Mouse (Mus musculus) erythroblast, embryonic 14.5 days (primary cell): ENCODE results near the gene Tnnc2. TPM values are rescaled to one million over a fixed set of nuclear protein-coding genes. Genes with fewer than 3 reads are reported as not detected.

Experiments used
- H3K27me3 ChIP-seq: 2 replicates; pipeline ENCODE4 v1.6.1; 2012; ENCODE audit warnings: inconsistent platforms; ENCODE audit not compliant: control insufficient read depth
- H3K36me3 ChIP-seq: 2 replicates; pipeline ENCODE4 v1.6.1; 2012; ENCODE audit warnings: mild to moderate bottlenecking, inconsistent platforms; ENCODE audit not compliant: control insufficient read depth
- H3K4me1 ChIP-seq: 2 replicates; pipeline ENCODE4 v1.6.1; 2012; ENCODE audit warnings: inconsistent platforms; ENCODE audit not compliant: control insufficient read depth
- H3K4me3 ChIP-seq: replicated peaks from 2 replicates; pipeline ENCODE3; 2012; ENCODE audit warnings: moderate library complexity, mild to moderate bottlenecking, inconsistent platforms
- H3K9me3 ChIP-seq: 2 replicates; pipeline ENCODE4 v1.6.1; 2012; ENCODE audit warnings: low read length, inconsistent platforms, mixed read lengths; ENCODE audit not compliant: control insufficient read depth
- GATA1 ChIP-seq: IDR thresholded peaks from 2 replicates; pipeline ENCODE4 v1.6.1; 2012; ENCODE audit warnings: low read length, inconsistent platforms, mixed read lengths
- TAL1 ChIP-seq: IDR thresholded peaks from 3 replicates; pipeline ENCODE4 v1.6.1; 2012; ENCODE audit warnings: low read length, inconsistent platforms, mixed read lengths
- polyA plus RNA-seq: library from polyadenylated mRNA; stranded (reverse); fragments of >175 nt; gene quantifications from 2 replicates; pipeline ENCODE4 v1.2.3, GENCODE M21; 2012

The Tnnc2 gene
- polyA plus RNA-seq, 1 experiment: not detected

DNA sequence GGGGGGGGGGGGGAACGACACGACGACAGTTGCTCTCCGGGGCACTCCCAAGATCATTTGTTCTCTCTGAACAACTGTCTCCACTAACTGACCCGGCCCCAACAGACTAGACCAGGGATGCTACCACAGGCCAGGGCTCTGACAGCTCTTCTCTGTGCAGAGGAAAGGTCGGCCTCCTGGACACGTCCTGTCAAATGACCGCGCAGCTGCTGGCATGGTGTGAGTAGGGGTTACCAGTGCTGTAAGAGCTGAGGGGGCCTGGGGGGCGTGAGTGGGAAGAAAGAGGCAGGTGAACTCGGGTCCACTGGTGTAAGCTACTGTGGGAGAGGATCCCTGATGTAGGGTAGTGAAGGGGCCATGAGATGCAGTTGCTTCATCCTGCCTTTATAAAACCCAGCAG lies 21.9 kb downstream of the Tnnc2 start:
- no peak overlapping the region for H3K4me3 ChIP-seq
- no peaks in the 10 kb centered on the region for H3K27me3 ChIP-seq
- peaks cover 9% of the 10 kb centered on the region for H3K9me3 ChIP-seq
- H3K4me1 ChIP-seq: peaks cover 80% of the 10 kb centered on the region
- TF ChIP-seq TAL1: no peak
- TF ChIP-seq GATA1: no peak
- peaks cover 100% of the 10 kb centered on the region for H3K36me3 ChIP-seq

DNA sequence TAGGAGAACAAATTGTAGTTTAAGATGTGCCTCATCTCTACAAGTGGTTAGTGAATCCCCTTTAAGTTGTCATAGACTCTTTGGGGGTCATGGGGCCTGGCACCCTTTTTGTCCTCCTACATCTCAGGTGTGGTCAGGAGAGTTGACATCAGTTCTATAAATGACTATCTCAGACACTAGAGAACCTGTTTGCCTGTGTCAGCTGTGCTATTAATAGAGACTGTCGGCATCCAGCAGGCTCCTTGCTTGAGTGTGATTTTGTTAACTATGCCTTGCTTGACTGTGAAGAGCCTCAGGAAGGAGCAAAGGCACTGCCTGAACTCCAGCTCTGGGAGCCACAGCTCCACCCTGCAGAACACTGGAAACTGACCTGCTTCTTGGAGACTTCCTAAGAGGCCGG lies 25.0 kb downstream of the Tnnc2 start:
- H3K36me3 ChIP-seq: peaks cover 100% of the 10 kb centered on the region

DNA sequence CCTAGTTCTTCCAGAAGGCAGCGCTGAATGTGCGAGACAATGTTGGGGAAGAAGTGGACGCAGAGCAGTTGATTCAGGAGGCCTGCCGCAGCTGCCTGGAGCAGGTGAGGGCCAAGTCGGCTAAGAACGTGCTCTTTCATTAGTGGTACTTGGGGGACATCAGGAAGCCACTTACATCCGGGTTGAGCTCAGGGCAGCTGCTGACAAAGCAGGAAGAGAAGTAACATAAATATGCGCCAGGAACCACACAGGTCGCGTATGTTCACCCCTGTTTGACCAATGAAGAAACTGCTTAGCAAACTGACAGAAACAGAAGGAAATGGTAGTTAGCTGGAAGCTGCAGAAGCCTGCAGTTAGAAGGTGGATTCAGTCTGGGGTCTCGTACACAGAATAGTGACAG lies 25.7 kb downstream of the Tnnc2 start:
- Histone ChIP-seq H3K4me3 (no peak overlapping the region), H3K27me3 (no peaks in the 10 kb centered on the region), H3K4me1 (peaks cover 57% of the 10 kb centered on the region), H3K36me3 (peaks cover 100% of the 10 kb centered on the region), H3K9me3 (peaks cover 9% of the 10 kb centered on the region)
- no peak for TF ChIP-seq GATA1
- no peak for TF ChIP-seq TAL1

More for the DNA sequence above, 25.0 kb downstream of the Tnnc2 start:
- Histone ChIP-seq H3K9me3 (peaks cover 9% of the 10 kb centered on the region), H3K4me1 (peaks cover 59% of the 10 kb centered on the region), H3K27me3 (no peaks in the 10 kb centered on the region), H3K4me3 (no peak overlapping the region)
- TF ChIP-seq GATA1 (no peak), TAL1 (no peak)

DNA sequence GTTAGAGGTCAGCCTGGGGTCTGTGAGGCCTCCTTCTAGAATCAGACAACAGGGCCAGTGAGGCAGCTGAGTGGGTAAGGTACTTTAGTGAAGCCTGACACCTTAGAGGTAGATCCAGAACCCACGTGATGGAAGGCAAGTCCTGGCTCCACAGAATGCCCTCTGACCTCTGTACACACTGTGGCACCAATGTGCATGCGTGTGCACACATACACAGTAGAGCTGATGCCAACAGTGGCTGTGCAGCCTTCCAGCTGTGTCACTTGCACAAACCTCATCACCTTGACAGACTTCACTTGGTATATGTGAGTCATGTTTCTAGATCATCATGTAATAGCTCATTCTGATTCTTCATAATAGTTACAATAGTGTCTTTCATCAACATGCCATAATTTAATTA lies 27.3 kb downstream of the Tnnc2 start:
- Histone ChIP-seq H3K4me3 (no peak overlapping the region), H3K36me3 (peaks cover 100% of the 10 kb centered on the region), H3K9me3 (peaks cover 9% of the 10 kb centered on the region), H3K4me1 (peaks cover 57% of the 10 kb centered on the region), H3K27me3 (no peaks in the 10 kb centered on the region)
- TF ChIP-seq GATA1 (no peak), TAL1 (no peak)

DNA sequence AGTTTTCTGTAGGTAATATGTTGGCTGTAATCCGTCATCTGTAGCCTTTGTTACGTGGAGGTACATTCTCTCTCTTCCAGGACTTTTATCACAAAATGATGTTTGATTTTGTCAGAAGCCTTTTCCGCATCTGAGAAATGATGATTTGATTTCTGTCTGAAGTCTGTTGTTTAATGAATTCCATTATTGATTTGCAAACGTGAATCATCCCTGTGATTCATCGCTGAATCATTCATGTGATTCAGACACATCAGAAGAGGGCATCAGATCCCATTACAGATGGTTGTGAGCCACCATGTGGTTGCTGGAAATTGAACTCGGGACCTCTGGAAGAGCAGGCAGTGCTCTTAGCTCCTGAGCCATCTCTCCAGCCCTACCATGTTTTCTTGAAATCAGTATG lies 30.8 kb downstream of the Tnnc2 start:
- TF ChIP-seq GATA1: no peak
- TF ChIP-seq TAL1: no peak
- Histone ChIP-seq H3K36me3 (peaks cover 77% of the 10 kb centered on the region), H3K4me1 (peaks cover 61% of the 10 kb centered on the region), H3K4me3 (peak overlapping the region; percentile 91), H3K9me3 (no peaks in the 10 kb centered on the region; the same call in 1 of the 2 replicates), H3K27me3 (peaks cover 14% of the 10 kb centered on the region)

DNA sequence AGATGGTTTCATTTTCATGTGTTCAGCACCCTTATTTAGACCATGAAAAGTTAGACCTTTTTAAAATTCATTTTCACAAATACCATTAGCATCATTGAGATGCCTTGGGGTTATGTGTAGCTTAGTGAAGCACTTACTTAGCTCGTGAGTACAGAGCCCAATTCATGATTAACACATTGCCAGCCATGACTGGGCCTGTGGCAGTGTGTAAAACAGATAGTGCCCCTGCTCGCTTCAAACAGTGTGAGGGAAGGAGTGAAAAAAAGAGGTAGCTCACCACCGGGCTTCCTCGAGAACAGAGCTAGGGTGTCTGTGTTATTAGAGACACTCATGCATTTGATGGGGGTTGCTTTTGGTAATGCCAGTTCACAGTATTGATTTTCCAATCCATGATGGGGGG lies 31.6 kb downstream of the Tnnc2 start:
- Histone ChIP-seq H3K27me3 (peaks cover 22% of the 10 kb centered on the region), H3K36me3 (peaks cover 69% of the 10 kb centered on the region), H3K9me3 (no peaks in the 10 kb centered on the region; the same call in 1 of the 2 replicates), H3K4me1 (peaks cover 60% of the 10 kb centered on the region), H3K4me3 (peak overlapping the region; percentile 91)
- TF ChIP-seq TAL1 (peak; percentile 60), GATA1 (no peak)

DNA sequence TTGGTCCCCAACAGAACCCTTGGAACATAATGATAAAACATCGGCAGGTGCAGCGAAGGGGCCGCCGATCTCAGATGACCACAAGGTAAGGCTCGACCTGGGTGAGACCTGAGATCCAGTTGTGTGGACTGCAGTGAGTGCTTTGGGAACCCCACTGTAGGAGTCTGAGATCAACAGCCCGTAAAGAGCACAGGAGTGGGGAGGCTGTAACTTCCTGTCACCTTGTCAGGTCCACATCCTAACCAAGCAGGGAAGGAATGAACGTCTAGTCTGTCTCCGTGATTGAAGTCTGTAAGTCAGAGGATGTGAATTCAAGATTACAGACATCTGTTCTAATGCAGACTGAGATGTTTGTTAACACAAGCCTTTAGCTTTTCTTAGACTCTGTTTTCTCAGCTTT lies 33.1 kb downstream of the Tnnc2 start:
- H3K4me1 ChIP-seq: peaks cover 54% of the 10 kb centered on the region
- H3K9me3 ChIP-seq: no peaks in the 10 kb centered on the region; the same call in 1 of the 2 replicates

DNA sequence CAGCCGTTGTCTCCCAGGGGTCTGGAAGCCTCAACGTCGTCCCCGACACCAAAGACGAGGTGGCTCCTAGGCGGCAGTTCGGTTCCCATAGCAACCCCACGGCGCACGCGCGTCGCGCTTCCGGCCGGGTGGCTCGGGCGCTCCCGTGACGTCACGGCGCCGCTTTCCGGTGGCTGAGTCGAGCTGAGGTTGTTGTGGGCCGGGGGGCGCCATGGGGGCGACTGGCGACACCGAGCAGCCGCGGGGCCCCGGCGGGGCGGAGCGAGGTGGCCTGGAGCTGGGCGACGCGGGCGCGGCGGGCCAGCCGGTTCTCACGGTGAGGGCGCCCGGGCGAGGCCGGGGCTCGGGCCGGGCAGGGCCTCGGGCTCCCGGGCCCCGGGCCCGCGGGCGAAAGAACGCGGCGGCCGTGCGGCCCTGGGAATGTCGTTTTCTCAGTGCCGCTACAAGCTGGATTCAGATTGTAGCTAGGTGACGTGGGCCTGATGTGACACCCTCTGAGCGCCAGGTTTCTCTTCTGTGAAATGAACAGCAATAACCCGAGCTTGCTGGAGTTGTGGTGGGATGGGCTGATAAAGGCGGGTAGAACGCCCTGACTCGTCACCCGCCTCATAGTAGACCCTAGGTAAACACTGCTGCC lies 33.8 kb downstream of the Tnnc2 start, which contains the start of the genes Wfdc3 and Dnttip1:
Gene Wfdc3, minus strand, starts transcription at position 89 of the 637 bp plus-strand sequence.
Gene Dnttip1, plus strand, starts transcription at position 141 of the 637 bp plus-strand sequence.
- Histone ChIP-seq H3K9me3 (no peaks in the 10 kb centered on the region; the same call in 1 of the 2 replicates), H3K36me3 (peaks cover 47% of the 10 kb centered on the region), H3K4me1 (peaks cover 54% of the 10 kb centered on the region), H3K27me3 (peaks cover 35% of the 10 kb centered on the region), H3K4me3 (peak within 1 kb of the TSS; percentile 91)
- TF ChIP-seq GATA1 (no peak), TAL1 (no peak)

More for the DNA sequence above, 33.1 kb downstream of the Tnnc2 start:
- H3K36me3 ChIP-seq: peaks cover 54% of the 10 kb centered on the region
- no peak for TF ChIP-seq TAL1
- TF ChIP-seq GATA1: no peak
- peaks cover 31% of the 10 kb centered on the region for H3K27me3 ChIP-seq
- H3K4me3 ChIP-seq: peak overlapping the region; percentile 91

DNA sequence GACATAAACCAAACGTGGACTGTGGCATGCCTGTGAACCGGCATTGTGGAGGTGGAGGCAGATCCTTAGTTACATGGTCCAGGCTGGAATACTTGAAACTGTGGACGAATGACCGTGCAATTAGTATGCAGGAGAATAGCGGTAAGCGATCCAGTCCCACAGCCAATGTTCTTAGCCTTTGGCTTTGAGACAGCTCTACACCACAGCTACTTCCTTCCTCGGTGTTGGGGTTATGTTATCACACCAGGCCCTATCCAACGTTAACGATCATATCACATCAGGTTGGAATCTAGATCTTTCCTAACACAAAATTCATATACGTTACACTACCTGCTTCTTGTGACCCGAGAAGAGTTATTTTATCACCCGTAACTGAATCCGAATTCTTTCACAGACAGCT lies 34.8 kb downstream of the Tnnc2 start:
- Histone ChIP-seq H3K36me3 (peaks cover 37% of the 10 kb centered on the region), H3K27me3 (peaks cover 40% of the 10 kb centered on the region), H3K4me3 (peak overlapping the region; percentile 91), H3K4me1 (peaks cover 51% of the 10 kb centered on the region), H3K9me3 (no peaks in the 10 kb centered on the region; the same call in 1 of the 2 replicates)
- TF ChIP-seq TAL1 (no peak), GATA1 (no peak)
